Mouse (Mus musculus) frontal cortex, postnatal 10 days (tissue): Measurements from ENCODE around the gene Qrich1.

Source experiments
- DNase-seq, 2 experiments: peaks; one replicate each; pipeline ENCODE4 v3.0.0; 2022; ENCODE audit warnings: low spot score in 2 of 2, mixed read lengths in 1 of 2

Qrich1 gene

DNA sequence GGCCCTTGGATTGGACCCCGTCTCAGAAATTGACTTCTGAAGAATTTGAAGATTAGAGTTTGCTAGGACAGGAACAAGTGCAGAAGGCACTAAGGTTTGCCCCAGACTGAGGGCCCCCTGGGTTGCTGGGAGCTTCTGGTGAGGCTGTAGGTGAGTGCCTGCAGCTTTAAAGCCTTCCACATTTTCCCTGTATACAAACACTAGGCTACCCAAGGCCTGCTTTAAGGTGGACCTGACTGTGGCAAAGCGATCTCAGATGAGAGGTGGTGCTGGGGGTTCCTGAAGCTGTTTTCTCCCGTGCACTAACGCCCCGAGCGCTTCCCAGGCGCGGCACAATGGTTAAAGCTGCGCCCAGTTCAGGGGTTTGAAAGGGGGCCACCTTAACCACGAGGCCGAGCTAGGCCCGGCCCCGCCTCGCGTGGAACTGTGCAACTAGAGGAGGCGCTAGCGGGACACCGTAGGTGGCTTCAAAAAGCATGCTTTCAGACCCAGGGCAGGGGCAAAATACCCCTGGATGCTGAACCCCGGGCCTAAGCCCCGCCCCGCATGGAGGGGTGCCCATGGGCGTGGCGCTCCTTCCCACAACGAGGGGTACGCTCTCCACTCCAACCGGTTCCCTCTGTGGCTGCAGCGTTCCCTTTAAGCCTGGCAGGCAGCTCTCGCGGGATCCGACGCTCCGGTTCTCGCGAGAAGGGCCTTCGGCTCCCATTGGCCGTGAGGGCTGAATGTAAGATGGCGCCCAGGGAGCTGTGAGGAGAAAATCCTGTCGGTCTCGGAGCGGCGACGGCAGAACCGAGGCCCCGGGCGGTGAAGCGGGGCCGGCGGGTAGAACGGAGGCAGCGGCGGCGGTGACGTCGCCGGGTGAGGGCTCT, at the start of gene Qrich1:
Gene Qrich1 (plus strand): TSS at position 427 of the 872 bp plus-strand sequence.
- DNase-seq = peak; percentile 95 to 96

DNA sequence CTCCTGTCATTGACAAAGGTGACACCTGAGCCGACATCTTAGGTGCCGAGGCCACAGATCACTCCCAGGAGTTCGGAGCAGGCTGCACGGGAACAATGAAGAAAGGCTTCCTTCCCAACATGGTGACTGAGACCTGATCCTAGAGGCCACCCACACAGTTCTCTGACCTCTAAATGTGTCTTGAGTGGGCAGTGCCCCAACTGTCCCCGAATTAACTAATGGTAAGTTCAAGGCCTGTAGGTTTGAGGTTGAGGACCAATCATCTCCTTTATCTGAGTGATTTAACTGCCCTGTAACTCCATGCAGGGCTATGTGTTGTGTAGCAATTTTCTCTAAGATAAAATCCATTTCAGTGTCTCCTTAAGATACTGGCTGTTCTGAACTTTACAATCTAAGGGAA, 47.2 kb upstream of the Qrich1 start:
- no peak for DNase-seq

DNA sequence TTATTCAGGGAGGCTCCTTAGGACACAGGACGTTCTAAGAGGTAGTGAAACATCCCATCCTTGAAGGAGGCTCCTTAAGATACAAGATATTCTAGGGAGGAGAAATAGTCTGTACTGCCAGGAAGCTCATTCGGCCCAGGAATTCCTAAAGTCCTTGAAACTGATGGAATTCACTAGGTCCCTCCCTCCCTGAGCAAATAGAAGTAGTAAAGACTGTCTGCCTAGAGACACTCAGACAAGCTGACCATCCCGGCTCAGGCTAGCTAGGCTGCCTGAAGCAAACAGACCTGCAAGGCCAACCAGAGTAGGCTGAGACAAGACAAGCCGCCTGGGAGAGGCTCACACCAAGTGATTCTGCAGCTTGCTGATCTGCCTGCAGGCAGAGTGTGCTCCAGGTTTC, 46.8 kb upstream of the Qrich1 start:
- DNase-seq = no peak

GRCm38 (mm10) chr9:108474528-108474927, 42.1 kb upstream of the Qrich1 start:
- DNase-seq = no peak

GRCm38 (mm10) chr9:108478638-108479156, 37.9 kb upstream of the Qrich1 start:
- DNase-seq = peak in 1 of 2 experiments; percentile 61

DNA sequence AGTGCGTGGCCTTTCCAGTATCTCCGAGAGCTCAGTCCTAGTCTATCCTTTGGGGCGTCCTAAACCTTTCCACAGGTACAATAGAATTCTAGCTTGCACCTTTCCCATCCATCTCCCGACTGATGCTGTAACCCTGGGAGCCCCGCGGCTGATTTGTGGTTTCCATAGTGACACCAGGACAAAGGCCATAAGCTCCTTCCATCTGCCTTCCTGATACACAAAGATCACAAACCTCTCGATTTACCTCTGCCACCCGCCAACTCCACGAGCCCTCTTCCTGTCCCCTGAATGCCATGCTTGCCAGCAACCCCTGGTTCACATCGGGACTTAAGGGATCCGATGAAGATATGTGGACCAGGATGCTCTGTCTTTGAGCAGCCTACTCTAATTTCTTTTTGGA, 37.4 kb upstream of the Qrich1 start:
- no peak for DNase-seq

GRCm38 (mm10) chr9:108479721-108480351, 36.8 kb upstream of the Qrich1 start, which contains the start of gene Lamb2:
TSS of gene Lamb2 (plus strand) at chr9:108479736.
- DNase-seq = no peak

DNA sequence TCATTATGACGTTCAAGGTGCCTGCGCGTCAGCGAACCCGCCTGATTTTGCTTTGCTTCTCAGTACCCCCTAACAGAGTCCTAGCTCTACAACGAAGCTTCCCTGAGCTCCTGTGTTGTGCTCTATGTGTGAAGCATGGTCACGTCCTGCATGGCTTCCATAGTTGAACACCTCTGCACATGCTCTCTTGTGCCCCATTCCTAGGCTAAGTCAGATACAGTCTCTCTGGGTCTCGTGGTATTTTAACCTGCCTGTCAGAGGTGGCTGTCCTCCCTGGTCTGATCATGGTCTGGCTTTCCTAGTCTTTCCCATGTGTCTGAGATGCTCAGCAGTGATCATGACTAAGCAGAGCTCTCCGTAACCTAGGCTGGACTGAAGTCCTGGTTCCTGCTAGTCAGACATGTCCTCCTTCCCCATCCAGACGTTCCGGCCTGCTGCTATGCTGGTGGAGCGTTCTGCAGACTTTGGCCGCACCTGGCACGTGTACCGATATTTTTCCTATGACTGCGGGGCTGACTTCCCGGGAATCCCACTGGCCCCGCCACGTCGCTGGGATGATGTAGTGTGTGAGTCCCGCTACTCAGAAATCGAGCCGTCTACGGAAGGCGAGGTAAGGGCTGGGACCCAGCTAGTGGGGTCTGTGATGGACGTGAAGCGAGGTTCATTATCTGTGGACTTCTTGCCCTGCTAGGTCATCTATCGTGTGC, 35.6 kb upstream of the Qrich1 start:
- no peak for DNase-seq

GRCm38 (mm10) chr9:108481520-108482210, 34.9 kb upstream of the Qrich1 start:
- DNase-seq = no peak

GRCm38 (mm10) chr9:108483051-108483790, 33.4 kb upstream of the Qrich1 start:
- no peak for DNase-seq

DNA sequence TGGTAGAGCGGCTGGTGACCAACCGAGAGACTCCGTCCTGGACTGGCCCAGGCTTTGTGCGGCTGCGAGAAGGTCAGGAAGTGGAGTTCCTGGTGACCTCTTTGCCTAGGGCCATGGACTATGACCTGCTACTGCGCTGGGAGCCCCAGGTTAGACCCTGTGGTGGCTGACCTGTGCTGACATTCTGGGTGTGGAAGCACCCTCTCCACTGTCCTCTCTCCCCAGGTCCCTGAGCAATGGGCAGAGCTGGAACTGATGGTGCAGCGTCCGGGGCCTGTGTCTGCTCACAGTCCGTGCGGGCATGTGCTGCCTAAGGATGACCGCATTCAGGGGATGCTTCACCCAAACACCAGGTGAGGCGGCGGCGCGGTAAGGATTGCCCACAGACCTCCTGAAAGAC, 32.6 kb upstream of the Qrich1 start:
- no peak for DNase-seq

DNA sequence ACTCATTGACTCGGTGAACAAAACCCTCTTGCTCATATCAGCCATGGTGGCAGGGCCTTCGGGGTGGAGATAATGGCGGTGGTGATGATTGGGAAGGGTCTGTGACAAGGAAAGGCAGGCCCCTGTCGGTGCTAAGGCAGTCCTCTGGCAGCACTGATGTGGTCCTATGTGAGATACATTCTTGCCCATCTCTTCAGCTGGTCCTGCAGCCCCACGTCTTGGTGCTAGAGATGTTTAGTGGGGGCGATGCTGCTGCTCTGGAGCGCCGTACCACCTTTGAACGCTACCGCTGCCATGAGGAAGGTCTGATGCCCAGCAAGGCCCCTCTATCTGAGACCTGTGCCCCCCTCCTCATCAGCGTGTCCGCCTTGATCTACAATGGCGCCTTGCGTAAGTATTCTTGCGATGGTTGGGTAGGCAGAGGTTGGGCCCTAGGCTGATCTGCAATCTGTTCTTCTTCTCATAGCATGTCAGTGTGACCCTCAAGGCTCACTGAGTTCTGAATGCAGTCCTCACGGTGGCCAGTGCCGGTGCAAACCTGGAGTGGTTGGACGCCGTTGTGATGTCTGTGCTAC, 31.2 kb upstream of the Qrich1 start:
- DNase-seq = no peak

DNA sequence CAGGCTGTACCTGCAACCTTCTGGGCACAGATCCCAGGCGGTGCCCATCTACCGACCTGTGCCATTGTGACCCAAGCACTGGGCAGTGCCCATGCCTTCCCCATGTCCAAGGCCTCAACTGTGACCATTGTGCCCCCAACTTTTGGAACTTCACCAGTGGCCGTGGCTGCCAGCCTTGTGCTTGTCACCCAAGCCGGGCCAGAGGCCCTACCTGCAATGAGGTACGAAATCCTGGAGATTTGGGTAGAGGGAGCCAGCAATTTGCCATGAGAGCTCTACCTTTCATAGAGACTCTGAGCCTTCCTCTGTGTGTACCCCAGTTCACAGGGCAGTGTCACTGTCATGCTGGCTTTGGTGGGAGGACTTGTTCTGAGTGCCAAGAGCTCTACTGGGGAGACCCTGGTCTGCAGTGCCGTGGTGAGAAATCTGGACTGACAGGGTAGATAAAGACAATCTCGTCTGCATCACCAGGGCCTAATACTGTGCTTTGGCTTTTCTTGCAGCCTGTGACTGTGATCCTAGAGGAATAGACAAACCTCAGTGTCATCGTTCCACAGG, 29.6 kb upstream of the Qrich1 start:
- no peak for DNase-seq

DNA sequence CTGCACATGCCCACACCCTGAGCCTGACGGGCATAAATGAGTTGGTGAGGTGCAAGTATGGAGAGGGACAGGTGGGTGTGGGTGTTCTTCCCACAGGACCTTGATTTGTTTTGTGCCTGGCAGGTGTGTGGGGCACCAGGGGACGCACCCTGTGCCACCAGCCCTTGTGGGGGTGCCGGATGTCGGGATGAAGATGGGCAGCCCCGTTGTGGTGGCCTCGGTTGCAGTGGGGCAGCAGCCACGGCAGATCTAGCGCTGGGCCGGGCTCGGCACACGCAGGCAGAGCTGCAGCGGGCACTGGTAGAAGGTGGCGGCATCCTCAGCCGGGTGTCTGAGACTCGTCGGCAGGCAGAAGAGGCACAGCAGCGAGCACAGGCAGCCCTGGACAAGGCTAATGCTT, 28.2 kb upstream of the Qrich1 start:
- no peak for DNase-seq

GRCm38 (mm10) chr9:108489215-108489614, 27.4 kb upstream of the Qrich1 start:
- DNase-seq = no peak

- DNase-seq = no peak
Observed at GRCm38 (mm10) chr9:108489702-108490558, 26.7 kb upstream of the Qrich1 start.

GRCm38 (mm10) chr9:108490559-108491285, 25.9 kb upstream of the Qrich1 start, which contains the start of gene Usp19:
TSS of gene Usp19 (plus strand) at chr9:108490602.
- DNase-seq = peak; percentile 93 to 95

DNA sequence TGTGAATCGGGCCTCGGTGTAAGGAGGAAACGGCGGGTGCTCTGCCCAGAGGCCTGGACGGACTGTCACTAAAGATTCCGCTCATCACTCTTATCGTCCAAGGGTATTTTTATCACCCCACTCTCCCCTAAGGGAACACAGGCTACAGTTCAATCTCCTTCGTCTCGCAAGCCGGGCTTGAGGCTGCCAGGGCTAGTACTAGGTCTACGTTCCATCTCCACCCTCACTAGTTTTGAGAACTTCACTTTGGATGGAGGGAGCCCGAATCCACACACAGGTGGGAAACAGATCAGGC, 25.4 kb upstream of the Qrich1 start:
- DNase-seq = no peak
